Mouse (Mus musculus): ENCODE results near the gene Rab26.

Gene Rab26

GRCm38 (mm10) chr17:24546234-24546633 is 12.2 kb upstream of the Rab26 start:
- no peak for DNase-seq (ENCODE audit: low spot score)

GRCm38 (mm10) chr17:24545247-24545646 is 11.2 kb upstream of the Rab26 start:
- DNase-seq (ENCODE audit: low spot score), result no peak

GRCm38 (mm10) chr17:24544613-24545012 is 10.6 kb upstream of the Rab26 start:
- peak; percentile 23 for DNase-seq (ENCODE audit: low spot score)

GRCm38 (mm10) chr17:24540375-24540774 is 6.4 kb upstream of the Rab26 start:
- DNase-seq (ENCODE audit: low spot score), result peak; percentile 87

GRCm38 (mm10) chr17:24538950-24539349 is 4.9 kb upstream of the Rab26 start:
- DNase-seq (ENCODE audit: low spot score), result peak; percentile 75

- no peak for DNase-seq (ENCODE audit: low spot score)
Observed at GRCm38 (mm10) chr17:24537536-24537935, 3.5 kb upstream of the Rab26 start.

- no peak for DNase-seq (ENCODE audit: low spot score)
Observed at GRCm38 (mm10) chr17:24535300-24535699, 1.3 kb upstream of the Rab26 start.

- peak; percentile 95 for DNase-seq (ENCODE audit: low spot score)
Observed at GRCm38 (mm10) chr17:24533099-24533992, 664 bp downstream of the Rab26 start.

- no peak for DNase-seq (ENCODE audit: low spot score)
Observed at GRCm38 (mm10) chr17:24532045-24532444, 2.0 kb downstream of the Rab26 start.

GRCm38 (mm10) chr17:24531064-24531463 is 2.9 kb downstream of the Rab26 start:
- no peak for DNase-seq (ENCODE audit: low spot score)

GRCm38 (mm10) chr17:24530361-24531050 is 3.5 kb downstream of the Rab26 start:
- DNase-seq (ENCODE audit: low spot score), result peak; percentile 29

GRCm38 (mm10) chr17:24529883-24530282 is 4.1 kb downstream of the Rab26 start:
- no peak for DNase-seq (ENCODE audit: low spot score)

- peak; percentile 94 for DNase-seq (ENCODE audit: low spot score)
Observed at GRCm38 (mm10) chr17:24529007-24529451, 5.0 kb downstream of the Rab26 start.

- DNase-seq (ENCODE audit: low spot score), result no peak
Observed at GRCm38 (mm10) chr17:24528560-24528918, 5.5 kb downstream of the Rab26 start.

GRCm38 (mm10) chr17:24527723-24528559 is 6.1 kb downstream of the Rab26 start, which contains the start of gene Traf7:
Gene Traf7, minus strand, starts transcription at chr17:24527938.
- peak; percentile 99 for DNase-seq (ENCODE audit: low spot score)

GRCm38 (mm10) chr17:24527315-24527714 is 6.7 kb downstream of the Rab26 start:
- peak; percentile 54 for DNase-seq (ENCODE audit: low spot score)

- DNase-seq (ENCODE audit: low spot score), result no peak
Observed at GRCm38 (mm10) chr17:24524734-24525133, 9.3 kb downstream of the Rab26 start.

GRCm38 (mm10) chr17:24520450-24520849 is 13.6 kb downstream of the Rab26 start:
- DNase-seq (ENCODE audit: low spot score), result no peak

GRCm38 (mm10) chr17:24514270-24515257 is 19.4 kb downstream of the Rab26 start:
- DNase-seq (ENCODE audit: low spot score), result no peak

- DNase-seq (ENCODE audit: low spot score), result peak; percentile 67
Observed at GRCm38 (mm10) chr17:24513609-24514008, 20.4 kb downstream of the Rab26 start.
